Mouse (Mus musculus) embryonic facial prominence, embryonic 10.5 days (tissue): ENCODE results near the gene Fam83g. TPM values are rescaled to one million over a fixed set of nuclear protein-coding genes. Genes with fewer than 3 reads are reported as not detected.

ENCODE experiments used
- DNase-seq: peaks from one replicate; pipeline ENCODE4 v3.0.0-alpha.2; 2017; ENCODE audit warnings: low spot score
- H3K27ac ChIP-seq: fragments of 300-500 bp; sonication (generic); replicated peaks from 2 replicates; pipeline ENCODE4 v1.5.1; 2016; ENCODE audit warnings: mild to moderate bottlenecking
- H3K27me3 ChIP-seq: fragments of 300-500 bp; sonication (generic); replicated peaks from 2 replicates; pipeline ENCODE4 v1.6.1; 2016; ENCODE audit warnings: low read depth, mild to moderate bottlenecking; ENCODE audit not compliant: poor library complexity, severe bottlenecking
- H3K36me3 ChIP-seq: fragments of 300-500 bp; sonication (generic); replicated peaks from 2 replicates; pipeline ENCODE4 v1.6.1; 2016; ENCODE audit warnings: mild to moderate bottlenecking, moderate library complexity
- H3K4me1 ChIP-seq: fragments of 300-500 bp; sonication (generic); 2 replicates; pipeline ENCODE4 v1.6.1; 2016
- H3K4me3 ChIP-seq: fragments of 300-500 bp; sonication (generic); 2 replicates; pipeline ENCODE4 v1.5.1; 2016; ENCODE audit warnings: mild to moderate bottlenecking, moderate library complexity
- H3K9me3 ChIP-seq: fragments of 300-500 bp; sonication (generic); 2 replicates; pipeline ENCODE4 v1.6.1; 2016; ENCODE audit warnings: mild to moderate bottlenecking
- WGBS: fragments of 180-500 bp; shearing (Covaris S2); methylation state at CpG from one replicate; pipeline ENCODE4 v1.1.7; 2016; 5-methylcytosine and 5-hydroxymethylcytosine counted together
- polyA plus RNA-seq: library from polyadenylated mRNA; unstranded; fragments of >200 nt; fragmentation: Nextera tagmentation; extraction: Ambion mirVana; gene quantifications from 2 replicates; pipeline ENCODE4 v1.2.1, GENCODE M21; 2016

Gene Fam83g
- polyA plus RNA-seq, 1 experiment from 2014 or later: 2.2 TPM

- WGBS: 82% methylated on average over 14 of the region's 14 CpGs
- H3K27me3 ChIP-seq: peaks cover 48% of the 10 kb centered on the region
- no peaks in the 10 kb centered on the region for H3K36me3 ChIP-seq
- H3K4me1 ChIP-seq: peaks cover 32% of the 10 kb centered on the region
- H3K9me3 ChIP-seq: no peaks in the 10 kb centered on the region
- DNase-seq: no peak
- H3K4me3 ChIP-seq: no peak overlapping the region
- no peak overlapping the region for H3K27ac ChIP-seq
These were observed 14.1 kb upstream of the Fam83g start for GRCm38 (mm10) chr11:61669492-61670490.

- Histone ChIP-seq H3K4me3 (no peak overlapping the region), H3K27ac (no peak overlapping the region), H3K36me3 (no peaks in the 10 kb centered on the region), H3K9me3 (no peaks in the 10 kb centered on the region), H3K27me3 (peaks cover 48% of the 10 kb centered on the region), H3K4me1 (peaks cover 49% of the 10 kb centered on the region)
- no peak for DNase-seq
- 58% methylated on average over 19 of the region's 19 CpGs for WGBS
These were observed 12.0 kb upstream of the Fam83g start for GRCm38 (mm10) chr11:61671781-61672383.

GRCm38 (mm10) chr11:61673686-61674085 is 10.2 kb upstream of the Fam83g start:
- H3K4me1 ChIP-seq: peaks cover 59% of the 10 kb centered on the region
- no peaks in the 10 kb centered on the region for H3K9me3 ChIP-seq
- no peaks in the 10 kb centered on the region for H3K36me3 ChIP-seq
- 35% methylated on average over 8 of the region's 8 CpGs for WGBS
- DNase-seq: peak; percentile 47
- H3K27me3 ChIP-seq: peaks cover 47% of the 10 kb centered on the region
- H3K27ac ChIP-seq: 0 out of 2 replicates have a peak overlapping the region, but pooled peaks have one; percentile 70
- no peak overlapping the region for H3K4me3 ChIP-seq

- H3K27ac ChIP-seq: peak overlapping the region; percentile 70
- H3K36me3 ChIP-seq: no peaks in the 10 kb centered on the region
- 26% methylated on average over 19 of the region's 19 CpGs for WGBS
- DNase-seq: no peak
- H3K4me3 ChIP-seq: peak overlapping the region; percentile 33
- H3K27me3 ChIP-seq: peaks cover 48% of the 10 kb centered on the region
- no peaks in the 10 kb centered on the region for H3K9me3 ChIP-seq
- peaks cover 65% of the 10 kb centered on the region for H3K4me1 ChIP-seq
These were observed 9.6 kb upstream of the Fam83g start for GRCm38 (mm10) chr11:61674151-61674838.

GRCm38 (mm10) chr11:61674839-61675159 is 9.1 kb upstream of the Fam83g start:
- no peaks in the 10 kb centered on the region for H3K36me3 ChIP-seq
- peaks cover 70% of the 10 kb centered on the region for H3K4me1 ChIP-seq
- under 1% methylated on average over 8 of the region's 8 CpGs for WGBS
- H3K4me3 ChIP-seq: peak overlapping the region; percentile 33
- no peaks in the 10 kb centered on the region for H3K9me3 ChIP-seq
- H3K27me3 ChIP-seq: peaks cover 51% of the 10 kb centered on the region
- peak overlapping the region; percentile 70 for H3K27ac ChIP-seq
- peak; percentile 87 for DNase-seq

- Histone ChIP-seq H3K4me1 (peaks cover 71% of the 10 kb centered on the region), H3K9me3 (no peaks in the 10 kb centered on the region), H3K27ac (peak overlapping the region; percentile 70), H3K36me3 (no peaks in the 10 kb centered on the region), H3K4me3 (0 out of 2 replicates have a peak overlapping the region, but pooled peaks have one; percentile 14), H3K27me3 (peaks cover 48% of the 10 kb centered on the region)
- 53% methylated on average over 2 of the region's 2 CpGs for WGBS
- no peak for DNase-seq
These were observed 8.6 kb upstream of the Fam83g start for GRCm38 (mm10) chr11:61675332-61675731.

- Histone ChIP-seq H3K4me3 (0 out of 2 replicates have a peak overlapping the region, but pooled peaks have one; percentile 8), H3K27ac (peak overlapping the region; percentile 70), H3K4me1 (peaks cover 65% of the 10 kb centered on the region), H3K36me3 (no peaks in the 10 kb centered on the region), H3K27me3 (peaks cover 38% of the 10 kb centered on the region), H3K9me3 (no peaks in the 10 kb centered on the region)
- WGBS: 46% methylated on average over 7 of the region's 7 CpGs
- DNase-seq: peak; percentile 77
These were observed 7.6 kb upstream of the Fam83g start for GRCm38 (mm10) chr11:61676216-61676854.

- H3K4me1 ChIP-seq: peaks cover 56% of the 10 kb centered on the region
- H3K27ac ChIP-seq: no peak overlapping the region
- H3K36me3 ChIP-seq: no peaks in the 10 kb centered on the region
- no peak overlapping the region for H3K4me3 ChIP-seq
- H3K27me3 ChIP-seq: peaks cover 34% of the 10 kb centered on the region
- DNase-seq: no peak
- WGBS: 87% methylated on average over 4 of the region's 4 CpGs
- no peaks in the 10 kb centered on the region for H3K9me3 ChIP-seq
These were observed 6.2 kb upstream of the Fam83g start for GRCm38 (mm10) chr11:61677709-61678108.

- no peaks in the 10 kb centered on the region for H3K9me3 ChIP-seq
- H3K27ac ChIP-seq: no peak overlapping the region
- H3K36me3 ChIP-seq: no peaks in the 10 kb centered on the region
- DNase-seq: no peak
- H3K4me3 ChIP-seq: no peak overlapping the region
- H3K27me3 ChIP-seq: peaks cover 34% of the 10 kb centered on the region
- H3K4me1 ChIP-seq: peaks cover 58% of the 10 kb centered on the region
- 68% methylated on average over 4 of the region's 4 CpGs for WGBS
These were observed 4.6 kb upstream of the Fam83g start for GRCm38 (mm10) chr11:61679091-61679866.

GRCm38 (mm10) chr11:61685119-61685725 is 1.3 kb downstream of the Fam83g start:
- H3K9me3 ChIP-seq: no peaks in the 10 kb centered on the region
- H3K4me1 ChIP-seq: peaks cover 40% of the 10 kb centered on the region
- no peak for DNase-seq
- WGBS: 73% methylated on average over 8 of the region's 8 CpGs
- H3K4me3 ChIP-seq: peak overlapping the region; percentile 58
- H3K27ac ChIP-seq: no peak overlapping the region
- H3K27me3 ChIP-seq: peaks cover 51% of the 10 kb centered on the region
- H3K36me3 ChIP-seq: no peaks in the 10 kb centered on the region

- H3K9me3 ChIP-seq: no peaks in the 10 kb centered on the region
- no peak for DNase-seq
- 65% methylated on average over 2 of the region's 2 CpGs for WGBS
These were observed 2.2 kb downstream of the Fam83g start for GRCm38 (mm10) chr11:61686141-61686540.

More at GRCm38 (mm10) chr11:61686141-61686540, 2.2 kb downstream of the Fam83g start:
- Histone ChIP-seq H3K27me3 (peaks cover 51% of the 10 kb centered on the region), H3K27ac (no peak overlapping the region), H3K4me1 (peaks cover 40% of the 10 kb centered on the region), H3K4me3 (no peak overlapping the region), H3K36me3 (no peaks in the 10 kb centered on the region)
